Mouse (Mus musculus): ENCODE results near the gene Zfp612. TPM values are rescaled to one million over a fixed set of nuclear protein-coding genes. Genes with fewer than 3 reads are reported as not detected.
"Not testable (repeated sequence)": the region's sequence is repeated elsewhere in the genome, so short reads cannot be mapped to it uniquely, and the experiment has no call there.

Zfp612 gene
- polyA plus RNA-seq (2015; fragmentation: Nextera tagmentation; extraction: Ambion mirVana), result 23.2 and 24.0 TPM in 2 replicates

DNA sequence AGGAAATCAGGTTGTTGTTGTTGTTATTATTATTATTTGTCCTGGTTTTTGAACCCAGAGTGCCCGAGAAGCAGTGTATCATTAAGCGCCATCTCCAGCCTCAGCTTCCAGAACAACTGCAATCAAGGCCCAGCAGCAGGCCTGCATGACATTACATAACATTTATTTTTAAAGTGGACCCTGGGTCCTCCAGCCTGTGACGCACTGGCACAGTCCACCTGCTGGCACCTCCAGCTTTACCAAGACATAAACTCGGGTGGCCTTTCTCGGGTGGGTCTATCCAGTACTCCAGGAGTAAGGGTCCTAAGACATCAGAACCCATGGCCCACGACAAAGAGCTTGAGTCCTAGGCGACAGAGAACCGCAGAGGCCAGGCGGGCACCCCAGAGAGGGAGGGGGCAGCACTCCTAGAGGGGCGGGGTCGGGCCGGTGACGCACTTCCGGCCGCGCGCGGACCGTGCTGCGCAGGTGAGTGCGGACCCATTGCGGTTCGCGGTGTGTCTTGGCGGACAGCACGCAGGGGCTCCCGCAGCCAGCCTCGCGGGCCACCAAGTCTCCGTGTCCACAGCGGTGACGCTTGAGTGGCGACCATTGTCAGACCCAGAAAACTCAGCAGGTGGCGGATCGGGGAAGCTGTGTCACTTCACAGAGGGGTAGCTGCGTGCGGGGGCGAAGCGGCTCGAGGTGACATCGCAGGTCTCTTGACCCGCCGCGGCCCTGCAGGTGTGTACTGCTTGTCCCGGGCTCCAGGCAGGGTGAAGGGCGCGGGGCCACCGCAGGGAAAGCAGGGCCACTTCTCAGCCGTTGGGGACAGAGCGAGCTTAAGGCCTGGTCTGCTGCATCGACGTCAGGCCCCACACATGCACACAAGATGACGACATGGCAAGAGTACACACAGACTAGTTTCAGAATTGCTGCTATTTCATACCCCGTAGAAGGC lies at the start of gene Zfp612:
TSS of gene Zfp612 (plus strand) at position 465 of the 940 bp plus-strand sequence.
- peak within 1 kb of the TSS; percentile 88 for H3K4me2 ChIP-seq (ENCODE audit: low read length)
- H3K27ac ChIP-seq (ENCODE audit: low read length), result peak within 1 kb of the TSS; percentile 59
- peak; percentile 97 for ATAC-seq
- H3K27me3 ChIP-seq (ENCODE audit: control insufficient read depth, insufficient read depth, low read depth, low read length), result no peaks in the 10 kb centered on the region
- peaks cover 6% of the 10 kb centered on the region; the same call in 1 of the 2 replicates for H3K36me3 ChIP-seq (ENCODE audit: control insufficient read depth, insufficient read depth, low read length)
- WGBS, result 6% methylated on average over 52 of the region's 54 CpGs
- peaks cover 18% of the 10 kb centered on the region for H3K4me1 ChIP-seq (ENCODE audit: control insufficient read depth, insufficient read depth, low read length)
- peak within 1 kb of the TSS; percentile 56 for H3K4me3 ChIP-seq (ENCODE audit: low read depth, low read length)
- no peaks in the 10 kb centered on the region for H3K9me3 ChIP-seq (replicated peaks; ENCODE audit: control insufficient read depth, low read length, poor library complexity, severe bottlenecking)
- peak within 1 kb of the TSS; percentile 72 for H3K9ac ChIP-seq (ENCODE audit: low read depth, low read length)

DNA sequence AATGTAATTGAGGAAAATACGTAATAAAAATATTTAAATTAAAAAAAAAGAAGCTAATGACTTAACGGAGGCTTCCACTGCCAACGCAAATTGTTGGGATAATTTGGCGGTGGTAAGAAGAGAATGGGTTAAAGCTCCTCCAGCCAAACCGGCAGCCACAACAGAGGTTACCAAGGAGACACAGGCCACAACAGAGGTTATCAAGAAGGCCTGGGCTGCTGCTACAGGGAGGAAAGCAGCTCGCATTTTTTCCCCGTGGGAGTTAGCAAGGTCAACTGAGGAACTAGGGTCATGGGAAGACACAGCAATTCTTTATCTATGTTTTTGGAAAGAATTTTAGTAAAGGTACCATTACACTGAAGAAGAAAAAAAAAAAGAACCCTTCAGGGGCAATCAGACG lies 45.8 kb upstream of the Zfp612 start:
- WGBS, result 33% methylated on average over 8 of the region's 8 CpGs
- H3K36me3 ChIP-seq (ENCODE audit: control insufficient read depth, insufficient read depth, low read length); H3K9me3 ChIP-seq (replicated peaks; ENCODE audit: control insufficient read depth, low read length, poor library complexity, severe bottlenecking); H3K9ac ChIP-seq (ENCODE audit: low read depth, low read length); H3K4me3 ChIP-seq (ENCODE audit: low read depth, low read length); ATAC-seq; H3K4me2 ChIP-seq (ENCODE audit: low read length); H3K27me3 ChIP-seq (ENCODE audit: control insufficient read depth, insufficient read depth, low read depth, low read length); H3K4me1 ChIP-seq (ENCODE audit: control insufficient read depth, insufficient read depth, low read length); H3K27ac ChIP-seq (ENCODE audit: low read length): not testable (repeated sequence)

- Histone ChIP-seq H3K27ac (ENCODE audit: low read length) (no peak overlapping the region), H3K4me1 (ENCODE audit: control insufficient read depth, insufficient read depth, low read length) (peaks cover 2% of the 10 kb centered on the region; the same call in 1 of the 2 replicates), H3K9me3 (replicated peaks; ENCODE audit: control insufficient read depth, low read length, poor library complexity, severe bottlenecking) (no peaks in the 10 kb centered on the region; the same call in 1 of the 2 replicates), H3K27me3 (ENCODE audit: control insufficient read depth, insufficient read depth, low read depth, low read length) (no peaks in the 10 kb centered on the region), H3K9ac (ENCODE audit: low read depth, low read length) (no peak overlapping the region), H3K4me2 (ENCODE audit: low read length) (no peak overlapping the region), H3K36me3 (ENCODE audit: control insufficient read depth, insufficient read depth, low read length) (no peaks in the 10 kb centered on the region), H3K4me3 (ENCODE audit: low read depth, low read length) (no peak overlapping the region)
- no peak for ATAC-seq
- 57% methylated on average over 4 of the region's 4 CpGs for WGBS
These were observed 45.2 kb upstream of the Zfp612 start for GRCm38 (mm10) chr8:110034331-110034730.

- Histone ChIP-seq H3K4me3 (ENCODE audit: low read depth, low read length) (no peak overlapping the region), H3K9ac (ENCODE audit: low read depth, low read length) (no peak overlapping the region), H3K9me3 (replicated peaks; ENCODE audit: control insufficient read depth, low read length, poor library complexity, severe bottlenecking) (no peaks in the 10 kb centered on the region), H3K36me3 (ENCODE audit: control insufficient read depth, insufficient read depth, low read length) (no peaks in the 10 kb centered on the region), H3K4me2 (ENCODE audit: low read length) (no peak overlapping the region), H3K27ac (ENCODE audit: low read length) (no peak overlapping the region), H3K27me3 (ENCODE audit: control insufficient read depth, insufficient read depth, low read depth, low read length) (no peaks in the 10 kb centered on the region), H3K4me1 (ENCODE audit: control insufficient read depth, insufficient read depth, low read length) (peaks cover 2% of the 10 kb centered on the region; the same call in 1 of the 2 replicates)
- 65% methylated on average over 2 of the region's 2 CpGs for WGBS
- no peak for ATAC-seq
These were observed 43.4 kb upstream of the Zfp612 start for GRCm38 (mm10) chr8:110036156-110036555.

GRCm38 (mm10) chr8:110039216-110039615 lies 40.3 kb upstream of the Zfp612 start:
- 46% methylated on average over 7 of the region's 7 CpGs for WGBS
- Histone ChIP-seq H3K27me3 (ENCODE audit: control insufficient read depth, insufficient read depth, low read depth, low read length) (no peaks in the 10 kb centered on the region), H3K4me3 (ENCODE audit: low read depth, low read length) (no peak overlapping the region), H3K9ac (ENCODE audit: low read depth, low read length) (no peak overlapping the region), H3K4me2 (ENCODE audit: low read length) (no peak overlapping the region), H3K4me1 (ENCODE audit: control insufficient read depth, insufficient read depth, low read length) (peaks cover under 1% of the 10 kb centered on the region; the same call in 1 of the 2 replicates), H3K9me3 (replicated peaks; ENCODE audit: control insufficient read depth, low read length, poor library complexity, severe bottlenecking) (no peaks in the 10 kb centered on the region), H3K36me3 (ENCODE audit: control insufficient read depth, insufficient read depth, low read length) (no peaks in the 10 kb centered on the region), H3K27ac (ENCODE audit: low read length) (no peak overlapping the region)
- ATAC-seq, result no peak

- WGBS, result 85% methylated on average over 5 of the region's 5 CpGs
- Histone ChIP-seq H3K36me3 (ENCODE audit: control insufficient read depth, insufficient read depth, low read length) (no peaks in the 10 kb centered on the region), H3K27ac (ENCODE audit: low read length) (no peak within 1 kb of the TSS), H3K4me1 (ENCODE audit: control insufficient read depth, insufficient read depth, low read length) (no peaks in the 10 kb centered on the region), H3K4me2 (ENCODE audit: low read length) (no peak within 1 kb of the TSS), H3K9ac (ENCODE audit: low read depth, low read length) (no peak within 1 kb of the TSS), H3K4me3 (ENCODE audit: low read depth, low read length) (no peak within 1 kb of the TSS), H3K27me3 (ENCODE audit: control insufficient read depth, insufficient read depth, low read depth, low read length) (no peaks in the 10 kb centered on the region), H3K9me3 (replicated peaks; ENCODE audit: control insufficient read depth, low read length, poor library complexity, severe bottlenecking) (no peaks in the 10 kb centered on the region)
- ATAC-seq, result no peak
These were observed 39.9 kb upstream of the Zfp612 start, which contains the start of gene Chst4 for GRCm38 (mm10) chr8:110039659-110040058. Chst4 (minus strand) TSS chr8:110039740.

GRCm38 (mm10) chr8:110040509-110040908 lies 39.0 kb upstream of the Zfp612 start:
- no peaks in the 10 kb centered on the region for H3K36me3 ChIP-seq (ENCODE audit: control insufficient read depth, insufficient read depth, low read length)
- H3K27me3 ChIP-seq (ENCODE audit: control insufficient read depth, insufficient read depth, low read depth, low read length), result no peaks in the 10 kb centered on the region
- no peak overlapping the region for H3K27ac ChIP-seq (ENCODE audit: low read length)
- ATAC-seq, result no peak
- H3K4me2 ChIP-seq (ENCODE audit: low read length), result no peak overlapping the region
- no peak overlapping the region for H3K4me3 ChIP-seq (ENCODE audit: low read depth, low read length)
- H3K4me1 ChIP-seq (ENCODE audit: control insufficient read depth, insufficient read depth, low read length), result no peaks in the 10 kb centered on the region
- no peaks in the 10 kb centered on the region for H3K9me3 ChIP-seq (replicated peaks; ENCODE audit: control insufficient read depth, low read length, poor library complexity, severe bottlenecking)
- H3K9ac ChIP-seq (ENCODE audit: low read depth, low read length), result no peak overlapping the region
- 85% methylated on average over 4 of the region's 4 CpGs for WGBS

DNA sequence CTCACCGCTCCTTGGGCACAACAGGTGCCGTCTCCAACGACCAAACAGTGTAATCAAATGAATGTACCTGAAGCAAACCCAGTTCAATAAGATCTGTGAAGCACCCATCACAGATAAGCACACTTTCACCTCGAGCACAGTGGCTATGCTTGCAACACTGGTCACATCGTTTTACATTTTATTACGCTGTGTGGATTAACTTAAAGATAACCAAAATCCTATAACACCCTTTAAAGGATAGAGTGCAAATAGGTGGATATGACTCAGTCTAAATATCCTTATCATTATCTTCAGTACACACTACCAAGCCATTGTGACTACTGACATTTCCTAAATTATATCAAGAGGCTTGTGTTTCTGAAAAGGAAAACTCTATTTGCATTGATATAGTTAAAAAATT lies 28.3 kb upstream of the Zfp612 start:
- WGBS, result 85% methylated on average over 6 of the region's 6 CpGs
- Histone ChIP-seq H3K4me3 (ENCODE audit: low read depth, low read length) (no peak overlapping the region), H3K4me1 (ENCODE audit: control insufficient read depth, insufficient read depth, low read length) (no peaks in the 10 kb centered on the region), H3K9me3 (replicated peaks; ENCODE audit: control insufficient read depth, low read length, poor library complexity, severe bottlenecking) (no peaks in the 10 kb centered on the region), H3K9ac (ENCODE audit: low read depth, low read length) (no peak overlapping the region), H3K27me3 (ENCODE audit: control insufficient read depth, insufficient read depth, low read depth, low read length) (no peaks in the 10 kb centered on the region), H3K36me3 (ENCODE audit: control insufficient read depth, insufficient read depth, low read length) (no peaks in the 10 kb centered on the region), H3K4me2 (ENCODE audit: low read length) (no peak overlapping the region), H3K27ac (ENCODE audit: low read length) (no peak overlapping the region)
- no peak for ATAC-seq

GRCm38 (mm10) chr8:110058207-110058606 lies 21.3 kb upstream of the Zfp612 start:
- no peak for ATAC-seq
- Histone ChIP-seq H3K9me3 (replicated peaks; ENCODE audit: control insufficient read depth, low read length, poor library complexity, severe bottlenecking) (no peaks in the 10 kb centered on the region), H3K27me3 (ENCODE audit: control insufficient read depth, insufficient read depth, low read depth, low read length) (no peaks in the 10 kb centered on the region), H3K4me3 (ENCODE audit: low read depth, low read length) (no peak overlapping the region), H3K4me2 (ENCODE audit: low read length) (no peak overlapping the region), H3K36me3 (ENCODE audit: control insufficient read depth, insufficient read depth, low read length) (no peaks in the 10 kb centered on the region), H3K9ac (ENCODE audit: low read depth, low read length) (no peak overlapping the region), H3K27ac (ENCODE audit: low read length) (no peak overlapping the region), H3K4me1 (ENCODE audit: control insufficient read depth, insufficient read depth, low read length) (no peaks in the 10 kb centered on the region)
- WGBS, result 72% methylated on average over 8 of the region's 8 CpGs
